ENCODE assay signal across 14 mouse cellular contexts in the genomic region with DNA sequence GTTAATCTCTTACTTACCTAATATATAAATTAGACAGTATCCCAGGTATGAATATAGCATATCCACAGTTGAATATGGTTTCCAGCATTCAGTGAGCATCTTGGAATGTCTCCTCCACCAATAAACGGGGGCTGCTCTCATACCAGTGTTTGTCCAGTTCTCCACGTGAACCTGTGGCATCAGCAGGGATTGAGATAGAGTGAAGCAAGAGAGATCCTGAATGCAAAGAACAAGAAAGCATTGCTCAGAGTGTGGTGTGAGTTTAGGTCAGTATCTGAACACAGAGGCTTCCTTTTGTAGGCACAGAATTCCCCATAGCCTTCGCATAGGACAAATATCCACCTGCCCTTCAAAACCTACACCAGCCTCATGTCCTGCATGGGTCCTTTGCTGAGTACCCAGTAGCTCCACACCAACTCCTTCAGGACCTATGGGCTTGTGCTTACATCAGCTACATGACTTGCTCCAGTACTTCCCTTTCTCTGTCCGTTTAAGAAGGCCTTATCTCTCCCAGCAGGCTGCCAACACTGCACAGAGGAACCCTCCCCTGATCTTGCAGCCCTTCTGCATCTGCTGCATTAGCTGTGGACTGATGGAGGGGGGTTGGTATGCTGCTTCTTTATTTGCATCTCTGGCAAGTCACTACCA. TPM values are rescaled to one million over a fixed set of nuclear protein-coding genes. Genes with fewer than 3 reads are reported as not detected.
A peak's percentile ranks its signal among the peaks of the same experiment; 100 is the strongest.
DNase-seq lines count a peak whose midpoint lies in the region; ATAC-seq and TF ChIP-seq lines count a peak whose summit lies in the region.
"Had no signal": no experiment of that assay in that cellular context is flagged by ENCODE, and none has a peak within 500 bp of the region (broad histone marks: within the 10 kb centered on the region; RNA-seq: fewer than 3 reads in every experiment).

No protein-coding gene starts in this region.

- H3K4me1 ChIP-seq in bone marrow, adult 2 months (ENCODE audit: control insufficient read depth, insufficient read depth, low read length), result peaks cover 3% of the 10 kb centered on the region
- H3K4me1 ChIP-seq in liver, embryonic 11.5 days (replicated peaks; ENCODE audit: control insufficient read depth, insufficient read depth, low read length), result peaks cover 22% of the 10 kb centered on the region
- H3K4me1 ChIP-seq: embryonic facial prominence, embryonic 15.5 days; midbrain, embryonic 13.5 days had no signal

- no peak overlapping the region for H3K4me3 ChIP-seq in bone marrow, adult 2 months (replicated peaks; ENCODE audit: control insufficient read depth, low read depth, low read length)
- H3K4me3 ChIP-seq in liver, embryonic 11.5 days (ENCODE audit: low read depth, low read length), result no peak overlapping the region
- H3K4me3 ChIP-seq: embryonic facial prominence, embryonic 15.5 days; midbrain, embryonic 13.5 days; neural tube, embryonic 13.5 days had no signal

- TF ChIP-seq POLR2A in bone marrow, adult 2 months (IDR thresholded peaks at IDR 0.05; ENCODE audit: borderline replicate concordance, control insufficient read depth, low read depth, low read length), result no peak

- H3K4me2 ChIP-seq in liver, embryonic 11.5 days, result peak overlapping the region; percentile 18; the same call in 1 of the 2 replicates
- H3K4me2 ChIP-seq: embryonic facial prominence, embryonic 15.5 days; lung, embryonic 14.5 days; midbrain, embryonic 13.5 days; neural tube, embryonic 13.5 days had no signal

- DNase-seq in heart, postnatal 10 days, result peak; percentile 19 to 27
- DNase-seq in heart, postnatal 36 days, result no peak
- peak; percentile 38 for DNase-seq in liver, embryonic 11.5 days (ENCODE audit: low spot score)
- DNase-seq in spleen, postnatal 14 days (ENCODE audit: low spot score in 2 of 2), result peak; percentile 25 to 32
- DNase-seq in kidney, postnatal 4 days, result no peak
- no peak for DNase-seq in neural tube, embryonic 10.5 days (ENCODE audit: extremely low spot score, low spot score)
- DNase-seq in cerebellum, adult 11-12 months, result no peak
- DNase-seq: cerebellum, postnatal 10 days; lung, embryonic 14.5 days had no signal

- 0 out of 2 replicates have a peak overlapping the region, but pooled peaks have one; percentile 9 for H3K9ac ChIP-seq in liver, embryonic 11.5 days (ENCODE audit: low read depth, low read length)
- H3K9ac ChIP-seq: embryonic facial prominence, embryonic 15.5 days; lung, embryonic 14.5 days; midbrain, embryonic 13.5 days; neural tube, embryonic 13.5 days had no signal

- no peak for TF ChIP-seq CTCF in bone marrow, adult 2 months (IDR thresholded peaks at IDR 0.05; ENCODE audit: control insufficient read depth, insufficient read depth, low read length)

- intact Hi-C loops in heart, postnatal 10 days (cut with DNase I), result no loop called here
- intact Hi-C loops in heart, postnatal 36 days (cut with DNase I), result no loop called here

- no peaks in the 10 kb centered on the region for H3K36me3 ChIP-seq in liver, embryonic 11.5 days (ENCODE audit: control insufficient read depth, insufficient read depth, low read length)
- H3K36me3 ChIP-seq: embryonic facial prominence, embryonic 15.5 days; midbrain, embryonic 13.5 days; neural tube, embryonic 13.5 days had no signal

- peak; percentile 99 for ATAC-seq in liver, embryonic 11.5 days (replicated peaks; ENCODE audit: low FRiP score)
- ATAC-seq: CD4-positive, CD25-positive, alpha-beta regulatory T cell, adult 4 months; midbrain, embryonic 13.5 days had no signal

- 30% methylated on average over 4 of the region's 4 CpGs for WGBS in bone marrow, adult 2 months
- 30% methylated on average over 4 of the region's 4 CpGs for WGBS in liver, embryonic 11.5 days

- H3K27me3 ChIP-seq in liver, embryonic 11.5 days (replicated peaks; ENCODE audit: control insufficient read depth, insufficient read depth, low read length), result no peaks in the 10 kb centered on the region
- H3K27me3 ChIP-seq: embryonic facial prominence, embryonic 15.5 days; midbrain, embryonic 13.5 days; neural tube, embryonic 13.5 days had no signal

- H3K9me3 ChIP-seq in liver, embryonic 11.5 days (ENCODE audit: control insufficient read depth, low read length), result no peaks in the 10 kb centered on the region
- H3K9me3 ChIP-seq: embryonic facial prominence, embryonic 15.5 days; midbrain, embryonic 13.5 days; neural tube, embryonic 13.5 days had no signal

- peak overlapping the region; percentile 70; the same call in 1 of the 2 replicates for H3K27ac ChIP-seq in bone marrow, adult 2 months (ENCODE audit: control insufficient read depth, insufficient read depth, low read depth, low read length, poor library complexity)
- H3K27ac ChIP-seq in liver, embryonic 11.5 days (ENCODE audit: low read depth, low read length), result peak overlapping the region; percentile 75
- H3K27ac ChIP-seq: embryonic facial prominence, embryonic 15.5 days; midbrain, embryonic 13.5 days; neural tube, embryonic 13.5 days had no signal

RNA-seq across cellular contexts. Expression of gene Cdyl, which starts 44.7 kb away (rescaled TPM):
- total RNA-seq in heart, postnatal 10 days (2021), result 10 to 100 TPM; 15.3 to 15.7 TPM
- total RNA-seq in heart, postnatal 36 days (2021), result 10 to 100 TPM in 1 of 2 experiments, 1 to 10 TPM in 1; 10.0 to 10.8 TPM
- polyA plus RNA-seq in bone marrow, adult 2 months (2011; ENCODE audit: insufficient read depth, insufficient read length, low replicate concordance, missing spikeins), result 11.4 and 20.5 TPM in 2 replicates
- 17.6 and 19.1 TPM in 2 replicates for polyA plus RNA-seq in liver, embryonic 11.5 days (2014; fragmentation: Nextera tagmentation; extraction: Ambion mirVana)

Comparison
In these comparisons a context has a peak if more than half of its experiments do, and no peak if none do; other contexts are left out.
1. DNase-seq: peak in heart, postnatal 10 days (2 of 2), liver, embryonic 11.5 days (single experiment) and spleen, postnatal 14 days (2 of 2); none in heart, postnatal 36 days (0 of 2), kidney, postnatal 4 days (0 of 2), neural tube, embryonic 10.5 days (single experiment) and cerebellum, adult 11-12 months (single experiment).